Mouse (Mus musculus): ENCODE data around the gene Arxes2. TPM values are rescaled to one million over a fixed set of nuclear protein-coding genes. Genes with fewer than 3 reads are reported as not detected.

Arxes2 gene
- 5.0 TPM for polyA plus RNA-seq (2014; fragmentation: Illumina TruSeq; extraction: RNeasy Lipid Tissue Mini Kit (QIAGEN cat#74804); ENCODE audit: low read depth, low replicate concordance)

DNA sequence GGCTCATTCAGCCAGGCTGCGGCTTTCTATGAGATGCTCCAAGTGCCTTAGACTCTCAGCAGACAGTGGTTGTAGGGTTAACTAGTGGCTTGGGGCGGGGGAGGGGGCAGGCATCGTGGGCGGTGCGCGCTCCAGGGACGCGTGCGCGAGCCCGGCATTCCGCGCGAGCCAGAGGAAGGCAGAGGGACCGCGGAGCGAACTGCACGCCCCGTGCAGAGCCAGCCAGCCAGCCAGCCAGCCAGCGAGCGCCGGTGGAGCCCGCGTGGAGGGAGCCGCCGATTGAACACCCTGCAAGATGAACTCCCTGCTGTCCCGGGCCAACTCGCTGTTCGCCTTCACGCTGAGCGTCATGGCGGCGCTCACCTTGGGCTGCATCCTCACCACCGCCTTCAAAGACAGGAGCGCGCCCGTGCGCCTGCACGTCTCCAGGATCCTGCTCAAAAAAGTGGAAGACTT lies at the start of gene Arxes2:
Arxes2 (plus strand) TSS at position 161 of the 456 bp plus-strand sequence.

DNA sequence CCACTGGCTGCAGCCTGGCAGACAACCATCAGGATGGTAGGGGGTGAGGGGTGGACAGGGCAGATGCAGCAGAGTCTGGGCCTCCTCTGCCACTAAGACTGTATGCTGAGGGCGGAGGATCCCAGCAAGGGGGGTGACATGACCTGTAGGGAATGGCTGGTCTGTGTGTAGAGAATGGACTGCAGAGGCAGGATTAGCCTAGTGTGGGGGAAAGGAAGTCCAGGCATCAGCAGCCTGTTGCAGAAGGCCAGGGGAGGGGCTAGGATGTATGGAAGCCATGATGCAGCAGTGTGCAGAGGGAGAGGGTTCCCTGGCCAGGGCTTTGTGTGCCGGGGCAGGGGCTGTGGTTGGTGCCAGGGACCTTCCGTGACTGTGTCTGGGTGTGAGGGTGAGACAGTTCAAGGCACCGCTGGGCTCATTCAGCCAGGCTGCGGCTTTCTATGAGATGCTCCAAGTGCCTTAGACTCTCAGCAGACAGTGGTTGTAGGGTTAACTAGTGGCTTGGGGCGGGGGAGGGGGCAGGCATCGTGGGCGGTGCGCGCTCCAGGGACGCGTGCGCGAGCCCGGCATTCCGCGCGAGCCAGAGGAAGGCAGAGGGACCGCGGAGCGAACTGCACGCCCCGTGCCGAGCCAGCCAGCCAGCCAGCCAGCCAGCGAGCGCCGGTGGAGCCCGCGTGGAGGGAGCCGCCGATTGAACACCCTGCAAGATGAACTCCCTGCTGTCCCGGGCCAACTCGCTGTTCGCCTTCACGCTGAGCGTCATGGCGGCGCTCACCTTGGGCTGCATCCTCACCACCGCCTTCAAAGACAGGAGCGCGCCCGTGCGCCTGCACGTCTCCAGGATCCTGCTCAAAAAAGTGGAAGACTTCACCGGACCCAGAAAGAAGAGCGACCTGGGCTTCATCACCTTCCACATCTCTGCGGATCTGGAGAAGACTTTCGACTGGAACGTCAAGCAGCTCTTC lies 39.5 kb downstream of the Arxes2 start, which contains the start of gene Arxes1:
Arxes1 (plus strand) TSS at position 569 of the 965 bp plus-strand sequence.

Other genes with a start within 250 kb of the Arxes2 start
- gene Bhlhb9, start 196.2 kb upstream of the Arxes2 start, polyA plus RNA-seq (2014; fragmentation: Illumina TruSeq; extraction: RNeasy Lipid Tissue Mini Kit (QIAGEN cat#74804); ENCODE audit: low read depth, low replicate concordance): 26.7 TPM
- gene Gprasp2, start 154.8 kb upstream of the Arxes2 start, polyA plus RNA-seq (2014; fragmentation: Illumina TruSeq; extraction: RNeasy Lipid Tissue Mini Kit (QIAGEN cat#74804); ENCODE audit: low read depth, low replicate concordance): 3.8 TPM
- gene Arxes1, start 39.5 kb downstream of the Arxes2 start, polyA plus RNA-seq (2014; fragmentation: Illumina TruSeq; extraction: RNeasy Lipid Tissue Mini Kit (QIAGEN cat#74804); ENCODE audit: low read depth, low replicate concordance): 0.28 TPM
- 0.57 TPM for gene Bex2, start 74.4 kb downstream of the Arxes2 start, polyA plus RNA-seq (2014; fragmentation: Illumina TruSeq; extraction: RNeasy Lipid Tissue Mini Kit (QIAGEN cat#74804); ENCODE audit: low read depth, low replicate concordance)
- gene Nxf3, start 91.4 kb downstream of the Arxes2 start, polyA plus RNA-seq (2014; fragmentation: Illumina TruSeq; extraction: RNeasy Lipid Tissue Mini Kit (QIAGEN cat#74804); ENCODE audit: low read depth, low replicate concordance): not detected
- gene Bex4, start 145.2 kb downstream of the Arxes2 start, polyA plus RNA-seq (2014; fragmentation: Illumina TruSeq; extraction: RNeasy Lipid Tissue Mini Kit (QIAGEN cat#74804); ENCODE audit: low read depth, low replicate concordance): 60.9 TPM
- 222 TPM for gene Tceal8, start 178.5 kb downstream of the Arxes2 start, polyA plus RNA-seq (2014; fragmentation: Illumina TruSeq; extraction: RNeasy Lipid Tissue Mini Kit (QIAGEN cat#74804); ENCODE audit: low read depth, low replicate concordance)
- gene Tceal5, start 210.1 kb downstream of the Arxes2 start, polyA plus RNA-seq (2014; fragmentation: Illumina TruSeq; extraction: RNeasy Lipid Tissue Mini Kit (QIAGEN cat#74804); ENCODE audit: low read depth, low replicate concordance): 0.81 TPM
- not detected for gene Tceal7, start 221.0 kb downstream of the Arxes2 start, polyA plus RNA-seq (2014; fragmentation: Illumina TruSeq; extraction: RNeasy Lipid Tissue Mini Kit (QIAGEN cat#74804); ENCODE audit: low read depth, low replicate concordance)
- gene Bex1, start 221.7 kb downstream of the Arxes2 start, polyA plus RNA-seq (2014; fragmentation: Illumina TruSeq; extraction: RNeasy Lipid Tissue Mini Kit (QIAGEN cat#74804); ENCODE audit: low read depth, low replicate concordance): 3.2 TPM